Mouse (Mus musculus): ENCODE measurements around the gene Adcy9.

Adcy9 gene

GRCm38 (mm10) chr16:4420298-4421054 lies at the start of gene Adcy9:
Adcy9 (minus strand) TSS chr16:4420498.
- DNase-seq (ENCODE audit: low spot score), result peak; percentile 92

GRCm38 (mm10) chr16:4469599-4470352 lies 49.5 kb upstream of the Adcy9 start:
- DNase-seq (ENCODE audit: low spot score), result no peak

GRCm38 (mm10) chr16:4464529-4465089 lies 44.3 kb upstream of the Adcy9 start:
- DNase-seq (ENCODE audit: low spot score), result no peak

GRCm38 (mm10) chr16:4457927-4458326 lies 37.6 kb upstream of the Adcy9 start:
- DNase-seq (ENCODE audit: low spot score), result no peak

- peak; percentile 71 for DNase-seq (ENCODE audit: low spot score)
Observed at GRCm38 (mm10) chr16:4456391-4456790, 36.1 kb upstream of the Adcy9 start.

- DNase-seq (ENCODE audit: low spot score), result no peak
Observed at GRCm38 (mm10) chr16:4455693-4456092, 35.4 kb upstream of the Adcy9 start.

GRCm38 (mm10) chr16:4454563-4454962 lies 34.3 kb upstream of the Adcy9 start:
- no peak for DNase-seq (ENCODE audit: low spot score)

GRCm38 (mm10) chr16:4449418-4449817 lies 29.1 kb upstream of the Adcy9 start:
- no peak for DNase-seq (ENCODE audit: low spot score)

GRCm38 (mm10) chr16:4448235-4448634 lies 27.9 kb upstream of the Adcy9 start:
- peak; percentile 51 for DNase-seq (ENCODE audit: low spot score)

GRCm38 (mm10) chr16:4446395-4446794 lies 26.1 kb upstream of the Adcy9 start:
- DNase-seq (ENCODE audit: low spot score), result no peak

- DNase-seq (ENCODE audit: low spot score), result no peak
Observed at GRCm38 (mm10) chr16:4444378-4444777, 24.1 kb upstream of the Adcy9 start.

- DNase-seq (ENCODE audit: low spot score), result no peak
Observed at GRCm38 (mm10) chr16:4439302-4440066, 19.2 kb upstream of the Adcy9 start.

- DNase-seq (ENCODE audit: low spot score), result no peak
Observed at GRCm38 (mm10) chr16:4436738-4437137, 16.4 kb upstream of the Adcy9 start.

GRCm38 (mm10) chr16:4435371-4435770 lies 15.1 kb upstream of the Adcy9 start:
- no peak for DNase-seq (ENCODE audit: low spot score)

- no peak for DNase-seq (ENCODE audit: low spot score)
Observed at GRCm38 (mm10) chr16:4431841-4432240, 11.5 kb upstream of the Adcy9 start.

GRCm38 (mm10) chr16:4431013-4431412 lies 10.7 kb upstream of the Adcy9 start:
- no peak for DNase-seq (ENCODE audit: low spot score)

- DNase-seq (ENCODE audit: low spot score), result no peak
Observed at GRCm38 (mm10) chr16:4430232-4430631, 9.9 kb upstream of the Adcy9 start.

- DNase-seq (ENCODE audit: low spot score), result no peak
Observed at GRCm38 (mm10) chr16:4425658-4426234, 5.4 kb upstream of the Adcy9 start.

GRCm38 (mm10) chr16:4423613-4424012 lies 3.3 kb upstream of the Adcy9 start:
- DNase-seq (ENCODE audit: low spot score), result no peak

GRCm38 (mm10) chr16:4422991-4423390 lies 2.7 kb upstream of the Adcy9 start:
- DNase-seq (ENCODE audit: low spot score), result no peak

GRCm38 (mm10) chr16:4419546-4420297 lies 576 bp downstream of the Adcy9 start:
- peak; percentile 50 for DNase-seq (ENCODE audit: low spot score)
